Mouse (Mus musculus) adrenal gland, postnatal 4 days (tissue): ENCODE data around the gene Irx6. TPM values are rescaled to one million over a fixed set of nuclear protein-coding genes. Genes with fewer than 3 reads are reported as not detected.

Source experiments
- DNase-seq, 2 experiments: peaks; one replicate each; pipeline ENCODE4 v3.0.0; 2021 to 2022; ENCODE audit warnings: low spot score in 2 of 2, mixed read lengths in 2 of 2
- long read RNA-seq, 2 experiments: library from polyadenylated mRNA; stranded (forward); transcript quantifications; one replicate each; pipeline ENCODE4 v2.0.0; 2021
- total RNA-seq, 2 experiments: library from RNA; stranded (reverse); gene quantifications; 2 replicates each; pipeline ENCODE4 v1.2.3; 2021

Gene Irx6
- not detected for total RNA-seq
- long read RNA-seq, experiment 1, result 0 reads
- long read RNA-seq, experiment 2, result 0 reads

- no peak for DNase-seq
Measured at GRCm38 (mm10) chr8:92674244-92675128, at the start of gene Irx6. Gene Irx6 (plus strand): TSS chr8:92674288.

GRCm38 (mm10) chr8:92628711-92629650 lies 45.1 kb upstream of the Irx6 start:
- no peak for DNase-seq

- no peak for DNase-seq
Measured at GRCm38 (mm10) chr8:92633199-92633598, 40.9 kb upstream of the Irx6 start.

- no peak for DNase-seq
Measured at GRCm38 (mm10) chr8:92640820-92641219, 33.3 kb upstream of the Irx6 start.

GRCm38 (mm10) chr8:92646637-92647036 lies 27.5 kb upstream of the Irx6 start:
- no peak for DNase-seq

- no peak for DNase-seq
Measured at GRCm38 (mm10) chr8:92664207-92664606, 9.9 kb upstream of the Irx6 start.

GRCm38 (mm10) chr8:92670236-92670635 lies 3.9 kb upstream of the Irx6 start:
- no peak for DNase-seq

GRCm38 (mm10) chr8:92670656-92671195 lies 3.4 kb upstream of the Irx6 start:
- DNase-seq, result no peak

- no peak for DNase-seq
Measured at GRCm38 (mm10) chr8:92671892-92672291, 2.2 kb upstream of the Irx6 start.

GRCm38 (mm10) chr8:92673101-92673500 lies 987 bp upstream of the Irx6 start:
- no peak for DNase-seq

- DNase-seq, result peak; percentile 15 to 27
Measured at GRCm38 (mm10) chr8:92673555-92674243, 389 bp upstream of the Irx6 start.

GRCm38 (mm10) chr8:92678407-92678806 lies 4.3 kb downstream of the Irx6 start:
- DNase-seq, result no peak

- no peak for DNase-seq
Measured at GRCm38 (mm10) chr8:92697361-92697760, 23.3 kb downstream of the Irx6 start.

- DNase-seq, result no peak
Measured at GRCm38 (mm10) chr8:92698411-92698810, 24.3 kb downstream of the Irx6 start.

GRCm38 (mm10) chr8:92699922-92700540 lies 25.9 kb downstream of the Irx6 start:
- DNase-seq, result no peak

- no peak for DNase-seq
Measured at GRCm38 (mm10) chr8:92703375-92703774, 29.3 kb downstream of the Irx6 start.

GRCm38 (mm10) chr8:92706311-92706710 lies 32.2 kb downstream of the Irx6 start:
- DNase-seq, result no peak

- DNase-seq, result no peak
Measured at GRCm38 (mm10) chr8:92713286-92713685, 39.2 kb downstream of the Irx6 start.

- DNase-seq, result no peak
Measured at GRCm38 (mm10) chr8:92717418-92717817, 43.3 kb downstream of the Irx6 start.

GRCm38 (mm10) chr8:92718057-92718456 lies 44.0 kb downstream of the Irx6 start:
- DNase-seq, result no peak
